Mouse (Mus musculus) kidney, postnatal 4 days (tissue): ENCODE data around the gene Entpd7.

Experiments used
- DNase-seq, 2 experiments: peaks; one replicate each; pipeline ENCODE4 v3.0.0; 2021; ENCODE audit warnings: mixed read lengths in 2 of 2

Entpd7 gene

DNA sequence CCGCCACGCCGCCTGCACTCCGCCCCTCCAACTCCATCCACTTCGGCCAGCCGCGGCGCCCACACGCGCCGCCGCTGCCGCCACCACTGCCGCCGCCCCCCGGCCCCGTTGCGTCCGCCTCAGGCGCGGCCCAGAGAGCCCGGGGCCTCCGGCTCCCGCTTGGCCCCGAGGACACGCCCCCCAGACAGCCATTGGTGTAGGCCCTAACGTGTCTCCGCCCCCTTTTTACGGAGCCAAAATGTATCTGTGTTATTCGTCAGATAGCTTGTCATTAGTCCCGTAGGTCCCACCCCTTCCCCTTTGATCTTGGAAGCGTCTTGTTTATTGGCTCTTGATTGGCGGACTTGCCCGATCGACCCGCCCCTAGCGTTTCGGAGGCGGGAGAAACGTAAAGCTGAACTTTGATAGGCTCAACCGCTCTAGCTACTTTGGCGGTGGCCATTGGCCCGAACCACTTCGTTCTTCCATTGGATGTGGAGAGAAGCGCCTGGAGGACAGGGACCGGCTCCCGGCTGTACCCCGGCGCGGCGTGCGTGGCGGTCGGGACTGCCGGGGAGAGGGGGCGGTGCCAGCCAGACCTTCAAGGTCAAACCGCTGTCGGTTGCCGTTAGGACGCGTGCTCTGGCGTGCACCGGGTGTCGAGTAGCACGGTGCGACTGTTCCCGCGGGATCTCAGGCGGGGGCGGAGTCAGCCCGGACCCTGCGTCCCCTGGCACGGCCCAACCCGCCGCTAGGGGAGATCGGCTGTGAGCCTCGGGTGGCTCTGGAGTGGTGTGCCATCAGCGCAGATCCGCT is 14.5 kb upstream of the Entpd7 start, which contains the start of gene Slc25a28:
Slc25a28 (minus strand) TSS at position 152 of the 795 bp plus-strand sequence.
- peak; percentile 97 to 98 for DNase-seq

DNA sequence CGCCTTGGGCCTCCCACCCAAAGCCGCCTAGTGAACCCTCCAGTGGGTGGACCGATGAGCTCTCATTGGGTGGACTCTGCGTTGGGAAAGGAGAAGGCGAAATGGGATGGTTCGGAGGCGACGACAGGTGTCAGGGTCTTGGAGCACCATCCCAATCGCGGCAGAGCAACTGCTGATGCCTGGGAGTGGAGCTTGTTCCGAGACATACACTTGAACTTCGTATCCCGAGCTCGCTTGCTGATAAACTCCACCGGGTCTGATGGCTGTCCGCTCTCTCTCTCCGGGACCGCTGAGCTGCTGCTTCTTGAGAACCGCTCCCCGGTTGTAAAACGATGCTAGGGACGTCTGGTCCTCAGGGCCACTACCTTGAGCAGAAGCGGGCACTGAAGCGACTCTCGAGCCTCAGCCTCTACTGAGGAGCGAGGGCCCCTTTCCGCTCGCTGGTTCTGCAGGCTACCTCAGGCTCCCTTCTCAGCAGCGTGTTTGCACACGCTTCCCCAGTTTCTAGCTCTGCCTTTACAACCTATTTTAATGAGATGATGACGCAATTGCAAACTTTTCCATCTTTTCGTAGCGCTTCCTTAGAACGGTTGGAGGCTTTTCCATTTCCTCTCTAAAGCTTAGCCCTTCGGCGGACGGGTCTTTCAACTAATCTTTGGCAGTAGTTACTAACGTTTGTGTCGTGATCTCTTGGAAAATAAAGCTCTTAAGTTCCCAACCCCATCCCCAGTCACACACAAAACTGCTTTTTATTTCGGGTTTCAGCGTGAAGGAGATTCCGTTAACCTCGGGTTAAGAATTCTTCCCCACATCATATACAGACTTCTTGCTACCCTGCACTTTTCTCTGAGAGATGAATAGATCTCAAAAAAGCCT is 13.7 kb upstream of the Entpd7 start:
- DNase-seq, result peak in 1 of 2 experiments; percentile 71

DNA sequence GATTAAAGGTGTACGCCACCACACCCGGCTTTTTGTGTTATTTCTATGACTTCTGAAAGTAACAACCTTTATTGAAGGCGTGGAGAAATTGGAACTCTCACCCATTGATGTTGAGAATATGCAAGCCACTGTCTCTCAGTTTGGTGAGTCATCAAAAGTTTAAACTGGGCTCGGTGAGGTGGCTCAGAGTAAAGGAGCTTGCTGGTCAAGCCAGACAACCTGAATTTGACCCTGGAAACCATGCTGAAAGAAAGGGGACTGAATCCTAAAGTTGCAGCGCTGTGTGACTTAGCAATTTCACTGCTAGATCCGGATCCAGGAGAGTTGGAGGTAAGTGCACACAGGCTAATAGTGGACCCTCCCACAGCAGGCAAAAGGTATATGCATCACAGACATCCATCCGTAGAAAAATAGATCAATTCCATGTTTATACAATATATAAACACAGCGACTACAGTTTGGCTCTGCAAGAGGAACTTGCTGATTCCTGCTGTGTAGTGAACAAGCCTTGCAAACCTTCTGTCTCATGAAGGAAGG is 10.9 kb upstream of the Entpd7 start:
- DNase-seq, result no peak

DNA sequence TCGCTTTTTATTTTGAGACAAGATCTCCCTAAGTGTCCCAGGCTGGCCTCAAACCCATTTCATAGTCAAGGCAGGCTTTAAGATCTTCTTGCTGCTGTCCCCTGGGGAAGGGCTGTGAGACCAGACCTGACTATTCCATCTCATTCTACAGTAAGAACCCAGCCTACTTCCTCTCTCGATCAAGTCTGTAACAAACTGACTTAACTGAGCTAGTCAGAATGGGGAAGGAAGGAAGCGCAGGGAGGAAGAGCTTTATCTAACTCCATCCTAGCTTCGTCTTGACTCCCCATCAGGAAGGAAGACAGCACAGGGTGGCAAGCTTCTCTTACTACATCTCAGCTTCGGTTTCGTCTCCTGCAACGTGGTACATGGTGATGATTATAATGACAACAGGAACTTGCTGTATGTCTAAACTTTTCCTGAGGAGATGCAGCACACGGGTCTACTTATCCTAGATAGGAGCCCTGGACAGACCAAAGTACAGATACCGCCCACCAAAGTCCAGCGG is 9.9 kb upstream of the Entpd7 start:
- DNase-seq, result no peak

DNA sequence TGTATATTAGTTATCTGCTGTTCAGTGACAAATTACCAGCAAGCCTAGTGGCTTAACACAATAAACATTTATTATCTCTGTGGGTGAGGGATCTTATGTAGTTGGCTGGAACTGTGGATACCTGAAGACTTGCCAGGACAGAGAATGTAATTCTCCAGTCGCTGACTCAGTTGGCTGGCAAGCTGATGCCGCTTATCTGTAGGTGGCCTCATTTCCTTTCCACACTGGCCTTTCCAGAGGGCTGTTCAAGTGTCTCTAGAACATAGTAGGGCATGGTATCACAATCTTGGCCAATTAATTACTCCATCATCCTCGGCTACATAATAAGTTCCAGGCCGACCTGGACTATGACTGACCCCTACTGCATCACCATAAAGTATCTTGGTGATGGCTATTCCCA is 7.9 kb upstream of the Entpd7 start:
- DNase-seq, result no peak

DNA sequence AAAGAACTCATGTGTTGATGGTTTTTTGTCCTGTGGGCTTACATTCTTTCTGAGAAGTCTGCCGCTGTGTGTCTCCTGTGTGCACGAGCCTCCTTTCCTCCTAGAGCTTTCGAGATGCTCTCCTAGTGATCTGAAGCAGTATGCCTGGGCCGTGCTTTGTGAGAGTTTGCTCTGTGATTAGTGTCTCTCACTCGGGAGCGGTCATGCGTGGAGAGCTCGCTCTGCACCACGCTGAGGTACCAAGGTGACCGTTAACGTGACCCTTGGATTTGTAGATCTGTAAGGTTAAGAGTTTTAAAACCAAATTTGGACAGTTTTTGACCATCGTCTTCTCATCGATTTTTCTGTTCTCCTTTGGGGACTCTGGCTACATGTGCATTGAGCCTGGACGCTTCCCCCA is 3.3 kb downstream of the Entpd7 start:
- DNase-seq, result peak; percentile 26 to 43

DNA sequence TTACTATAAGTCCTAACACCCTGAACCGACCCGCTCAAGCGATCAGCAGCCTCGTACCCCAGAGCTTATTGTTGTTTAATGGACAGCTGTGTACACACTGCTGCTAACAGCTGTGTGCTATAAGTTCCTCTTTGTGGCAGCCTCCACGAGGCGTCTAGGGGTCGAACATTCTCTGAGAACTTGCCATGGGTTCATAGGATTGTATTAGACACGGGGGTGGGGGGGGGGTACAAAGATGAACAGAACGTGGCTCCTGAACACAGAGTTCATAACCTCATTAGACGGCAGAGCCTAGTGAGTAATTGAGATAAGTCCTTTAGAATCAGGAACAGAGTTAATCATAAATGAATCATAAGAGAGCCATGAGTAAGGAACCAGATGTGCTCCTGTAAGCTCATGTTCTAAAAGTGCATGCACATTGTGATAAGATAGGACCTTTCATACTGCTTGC is 6.1 kb downstream of the Entpd7 start:
- DNase-seq, result peak; percentile 16 to 36

DNA sequence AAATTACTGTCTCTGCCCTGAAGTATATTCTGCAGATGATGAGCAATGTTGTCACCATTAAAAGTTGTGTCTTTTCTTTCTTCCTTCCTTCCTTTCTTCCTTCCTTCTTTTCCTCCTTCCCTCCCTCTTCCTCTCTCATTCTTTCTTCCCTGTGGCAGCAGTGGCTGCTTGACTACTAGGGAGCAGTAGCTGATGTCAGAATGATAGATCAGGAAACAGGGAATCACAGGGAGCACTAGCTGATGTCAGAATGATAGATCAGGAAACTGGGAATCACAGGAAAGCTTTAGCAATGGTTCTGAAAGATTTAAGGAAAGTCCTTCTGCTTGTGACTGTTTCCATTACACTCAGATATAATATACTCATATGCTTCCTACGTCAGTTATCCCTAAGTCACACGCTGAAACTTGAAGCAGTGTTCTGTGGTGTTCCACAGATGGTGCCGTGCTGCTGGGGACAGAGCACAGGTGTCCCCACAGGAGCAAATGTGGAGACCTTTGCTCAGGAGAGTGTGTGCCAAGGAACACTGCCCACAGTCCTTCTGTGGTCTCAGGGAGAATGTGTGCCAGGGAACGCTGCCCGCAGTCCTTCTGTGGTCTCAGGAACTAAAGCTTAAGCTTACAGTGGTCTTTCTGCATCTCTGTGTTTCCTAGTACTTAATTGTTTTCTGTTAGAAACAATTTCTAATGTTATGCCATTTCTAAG is 8.3 kb downstream of the Entpd7 start:
- no peak for DNase-seq

DNA sequence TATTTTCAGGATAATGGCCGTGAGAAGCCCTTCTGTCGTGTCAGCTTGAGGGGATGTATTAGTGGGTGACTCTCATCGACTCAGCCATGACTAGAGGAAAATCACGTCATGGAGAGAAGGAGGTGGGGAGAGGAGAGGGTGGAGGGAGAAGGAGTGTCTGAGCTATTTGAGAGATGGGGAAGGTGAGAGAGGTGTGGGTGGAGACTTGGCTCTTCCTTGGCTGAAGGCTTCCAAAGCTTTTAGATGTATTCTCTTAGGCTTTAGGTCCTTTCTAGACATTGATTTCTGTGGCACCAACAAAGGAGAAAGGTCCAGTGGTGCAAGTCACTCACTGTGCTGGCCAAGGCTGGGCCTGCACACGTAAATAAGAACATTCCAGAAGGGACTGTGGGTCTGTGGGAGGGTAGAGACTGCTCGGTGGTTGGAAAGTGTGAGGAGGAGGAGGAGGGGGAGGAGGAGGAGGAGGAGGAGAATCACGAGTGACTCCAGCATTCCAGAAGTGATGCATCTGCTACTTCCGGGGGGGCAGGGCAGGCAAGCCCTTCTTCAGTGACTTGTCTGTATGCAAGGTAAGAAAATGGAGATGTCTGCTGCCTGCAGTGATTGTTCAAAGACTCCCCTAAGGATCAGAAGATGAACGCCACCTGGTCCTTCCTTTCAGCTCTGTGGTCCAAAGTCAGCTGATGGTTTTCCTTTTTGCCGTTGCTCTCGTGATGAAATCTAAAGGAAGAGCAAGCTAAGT is 9.7 kb downstream of the Entpd7 start:
- peak; percentile 39 to 54 for DNase-seq

DNA sequence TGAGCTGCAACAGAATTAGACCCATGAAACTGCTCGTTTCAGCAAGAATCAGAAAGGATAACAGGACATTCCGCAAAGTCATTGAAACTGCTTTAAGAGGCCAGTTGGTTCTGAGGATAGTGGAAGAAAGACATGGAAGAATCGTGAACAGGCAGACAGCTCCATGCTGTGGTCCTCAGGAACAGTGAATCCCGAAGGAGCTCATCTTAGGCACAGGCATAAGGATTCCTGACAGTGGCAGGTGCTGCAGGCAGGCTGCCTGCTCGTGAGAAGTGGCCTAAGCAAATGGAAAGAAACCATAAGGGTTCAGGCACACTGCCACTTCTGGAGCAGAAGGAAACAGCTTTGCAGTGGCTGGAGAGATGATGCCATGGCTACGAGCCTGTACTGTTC is 10.3 kb downstream of the Entpd7 start:
- DNase-seq, result no peak

DNA sequence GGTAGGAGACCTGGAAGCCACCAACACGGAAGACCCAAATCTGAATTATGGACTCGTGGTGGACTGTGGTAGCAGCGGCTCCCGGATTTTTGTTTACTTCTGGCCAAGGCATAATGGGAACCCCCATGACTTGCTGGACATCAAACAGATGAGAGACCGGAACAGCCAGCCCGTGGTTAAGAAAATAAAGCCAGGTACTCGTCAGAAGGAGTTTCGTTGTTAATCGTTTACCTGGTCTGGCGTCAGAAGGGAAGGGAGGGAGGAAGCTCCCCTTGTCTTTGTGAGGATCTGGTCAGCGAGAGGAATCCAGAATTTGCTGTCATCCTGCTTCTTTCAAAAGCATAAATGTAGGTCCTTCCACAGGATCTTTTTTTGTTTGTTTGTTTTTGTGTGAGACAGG is 14.7 kb downstream of the Entpd7 start:
- peak; percentile 16 to 38 for DNase-seq

DNA sequence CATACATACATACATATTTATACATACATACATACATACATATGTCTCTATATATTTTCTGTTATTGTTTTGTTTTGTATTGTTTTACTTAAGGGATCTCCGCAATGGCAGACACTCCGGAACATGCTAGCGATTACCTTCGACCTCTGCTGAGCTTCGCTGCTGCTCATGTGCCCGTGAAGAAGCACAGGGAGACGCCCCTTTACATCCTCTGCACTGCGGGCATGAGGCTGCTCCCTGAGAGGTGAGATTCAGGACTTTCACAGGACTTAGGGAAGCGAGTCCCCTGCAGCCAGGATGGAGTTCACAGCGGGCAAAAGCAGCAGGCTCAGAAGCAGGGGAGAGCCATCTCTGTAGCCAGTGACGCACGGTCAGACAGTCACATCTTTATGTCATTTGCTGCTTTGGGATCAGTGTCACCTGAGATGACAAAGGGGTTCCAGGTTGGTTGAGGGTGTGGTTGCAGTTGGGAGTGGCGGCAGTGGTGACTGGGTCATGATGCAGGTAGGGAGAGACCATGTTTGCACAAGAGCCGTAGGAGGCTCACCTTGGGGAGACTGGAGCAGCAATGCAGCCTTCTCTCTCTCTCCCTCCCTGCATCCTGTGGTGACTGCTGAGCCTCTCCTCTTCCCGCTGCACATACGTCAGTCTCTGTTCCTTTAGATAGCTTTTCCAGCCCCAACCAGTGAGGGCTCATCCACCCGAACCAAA is 15.5 kb downstream of the Entpd7 start:
- no peak for DNase-seq

DNA sequence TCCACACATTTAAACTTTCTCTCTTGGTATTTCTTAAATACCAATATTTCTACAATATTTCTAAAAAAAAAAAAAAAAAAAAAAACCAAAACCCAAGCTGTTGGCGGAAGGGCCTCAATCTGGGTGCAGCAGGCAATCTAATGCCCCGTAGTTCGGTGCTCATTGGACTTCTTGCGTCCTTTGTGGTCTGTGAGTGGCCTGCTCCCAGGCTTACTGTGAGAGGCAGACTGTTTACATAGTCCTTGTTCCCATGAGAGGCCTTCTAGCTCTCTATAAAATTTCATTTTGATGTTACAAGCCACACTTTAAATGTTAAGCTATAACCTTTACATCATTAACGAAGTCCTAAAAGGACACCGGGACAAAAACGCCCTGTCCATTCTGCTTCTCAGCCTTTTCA is 18.7 kb downstream of the Entpd7 start:
- DNase-seq, result no peak

DNA sequence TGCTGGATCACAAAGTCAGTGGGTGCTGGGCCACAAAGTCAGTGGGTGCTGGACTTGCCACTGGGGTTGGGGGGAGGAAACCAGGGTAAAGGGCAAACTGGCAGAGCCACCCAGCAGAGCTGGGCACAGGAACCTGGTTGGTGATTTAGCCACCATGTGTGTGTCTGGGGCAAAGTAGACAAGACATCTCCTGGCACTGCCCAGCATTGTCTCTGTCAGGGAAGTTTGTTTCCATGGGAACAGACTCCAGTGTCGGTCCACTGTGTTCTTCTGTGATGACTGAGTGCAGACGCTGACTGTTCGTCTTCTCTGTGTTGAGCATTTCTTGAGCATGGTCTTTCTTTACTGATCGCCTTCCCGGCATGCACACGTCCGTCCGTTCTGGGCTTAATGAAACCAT is 19.8 kb downstream of the Entpd7 start:
- no peak for DNase-seq

DNA sequence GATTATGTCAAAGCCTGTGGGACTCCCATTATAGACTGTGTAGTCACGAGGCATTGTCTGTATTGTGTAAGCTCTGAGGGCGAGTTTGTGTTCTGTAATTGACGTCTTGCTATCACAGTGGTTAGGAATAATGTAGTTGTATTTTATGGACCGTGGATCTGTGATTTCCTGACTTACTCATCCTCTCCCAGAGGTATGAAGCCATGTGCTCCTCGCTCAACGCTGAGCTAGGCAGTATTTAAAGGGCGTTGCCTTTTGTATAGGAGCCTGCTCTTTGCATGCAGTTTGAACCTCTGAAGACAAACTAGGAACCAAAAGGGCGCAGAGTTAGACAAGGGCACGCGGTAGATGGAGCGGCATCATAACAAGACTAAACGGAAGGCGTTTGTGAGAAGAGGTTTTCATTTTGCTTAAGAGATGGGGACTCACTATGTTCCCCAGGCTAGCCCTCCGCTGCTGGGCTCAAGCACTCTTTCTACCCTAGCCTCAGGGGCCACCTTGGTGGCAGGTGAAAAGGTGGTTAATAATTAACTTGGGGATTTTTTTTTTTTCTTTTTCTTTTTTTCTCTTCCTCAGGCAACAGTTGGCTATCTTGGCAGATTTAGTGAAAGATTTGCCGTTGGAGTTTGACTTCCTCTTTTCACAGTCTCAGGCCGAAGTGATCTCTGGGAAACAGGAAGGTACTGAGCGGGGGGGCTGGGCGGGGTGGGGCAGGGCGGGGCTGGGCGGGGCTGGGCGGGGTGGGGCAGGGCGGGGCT is 21.9 kb downstream of the Entpd7 start:
- DNase-seq, result peak in 1 of 2 experiments; percentile 26

DNA sequence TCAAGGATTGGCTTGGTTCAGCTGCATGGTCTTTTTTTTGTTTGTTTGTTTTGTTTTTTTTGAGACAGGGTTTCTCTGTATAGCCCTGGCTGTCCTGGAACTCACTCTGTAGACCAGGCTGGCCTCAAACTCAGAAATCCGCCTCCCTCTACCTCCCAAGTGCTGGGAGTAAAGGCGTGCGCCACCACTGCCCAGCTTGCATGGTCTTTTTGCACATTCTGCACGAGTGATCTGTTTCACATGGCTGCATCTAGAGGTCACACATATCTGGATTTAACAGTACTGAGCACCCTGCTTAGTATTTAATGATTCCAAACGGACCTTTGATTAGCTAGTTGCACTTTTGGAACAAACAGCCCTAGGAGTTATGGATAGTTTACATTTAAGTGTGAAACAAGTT is 22.5 kb downstream of the Entpd7 start:
- peak in 1 of 2 experiments; percentile 27 for DNase-seq

DNA sequence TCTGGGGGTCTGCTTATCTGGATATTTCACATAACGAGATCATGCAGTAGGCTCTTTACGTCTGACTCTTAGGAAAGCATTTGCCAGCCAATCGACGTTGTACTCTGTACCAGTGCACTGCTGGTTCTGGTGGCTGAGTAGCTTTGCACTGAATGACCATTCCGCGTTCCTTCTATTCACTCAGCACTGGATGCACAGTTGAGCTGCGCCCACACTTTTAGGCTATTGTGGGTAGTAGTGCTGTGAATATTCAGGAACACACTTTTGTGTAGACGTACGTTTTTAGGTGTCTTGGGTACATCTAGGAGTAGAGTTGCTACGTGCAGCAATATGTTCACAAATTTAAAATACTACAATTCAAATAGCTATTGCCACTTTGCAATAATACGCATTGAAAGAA is 30.6 kb downstream of the Entpd7 start:
- DNase-seq, result no peak

DNA sequence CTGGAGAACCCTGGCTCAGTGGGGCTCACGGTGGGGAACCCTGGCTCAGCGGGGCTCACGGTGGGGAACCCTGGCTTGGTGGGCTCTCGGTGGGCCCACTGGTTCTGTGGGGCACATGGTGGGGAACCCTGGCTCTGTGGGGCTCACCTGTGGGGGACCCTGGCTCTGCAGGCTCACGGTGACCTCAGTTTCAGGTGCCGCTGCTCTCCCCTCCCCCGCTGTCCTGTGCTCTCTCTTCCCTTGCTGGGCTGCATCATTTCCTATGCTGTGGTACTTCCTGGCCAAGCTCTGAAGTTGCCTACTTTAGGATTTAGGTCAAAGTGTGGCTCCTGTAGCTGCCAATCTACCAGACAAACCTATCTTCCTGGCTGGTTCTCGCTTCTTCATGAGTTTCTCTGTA is 33.4 kb downstream of the Entpd7 start:
- no peak for DNase-seq

DNA sequence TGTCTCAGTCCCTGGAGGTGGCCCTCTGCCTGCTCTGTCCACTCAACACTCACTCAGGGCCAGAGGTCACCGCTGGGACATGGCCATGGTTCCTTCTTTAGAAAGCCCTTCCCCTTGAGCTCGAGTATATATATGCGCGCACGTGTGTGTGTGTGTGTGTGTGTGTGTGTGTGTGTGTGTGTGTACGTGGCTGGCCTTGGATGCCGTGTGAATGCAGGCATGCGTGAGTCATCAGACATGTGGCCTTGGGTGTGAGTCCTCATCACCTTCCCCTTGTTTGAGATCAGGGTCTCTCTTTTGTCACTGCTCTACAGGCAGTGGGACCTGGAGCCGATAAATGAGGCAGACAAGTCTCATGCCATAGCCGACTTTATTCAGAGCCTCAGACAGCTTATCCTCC is 34.0 kb downstream of the Entpd7 start:
- DNase-seq, result no peak

DNA sequence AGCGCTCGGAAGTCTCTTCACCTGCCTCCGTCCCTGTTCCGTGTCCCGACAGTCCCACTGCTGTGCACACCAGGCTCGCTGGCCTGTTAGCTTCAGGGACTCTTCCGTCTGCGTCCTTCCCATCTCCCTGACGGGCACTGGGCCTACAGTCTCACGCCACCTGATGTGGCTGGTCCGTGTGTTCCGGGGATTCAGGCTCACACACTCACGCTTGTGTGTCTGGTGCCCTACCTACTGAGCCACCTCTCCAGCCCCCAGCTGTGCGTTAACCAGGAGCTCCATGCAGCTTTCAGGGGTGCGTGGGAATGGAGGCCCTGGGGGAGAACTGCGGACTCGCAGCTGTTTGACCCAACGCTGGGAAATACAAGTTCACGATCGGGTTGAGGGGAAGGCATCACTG is 34.7 kb downstream of the Entpd7 start:
- no peak for DNase-seq

DNA sequence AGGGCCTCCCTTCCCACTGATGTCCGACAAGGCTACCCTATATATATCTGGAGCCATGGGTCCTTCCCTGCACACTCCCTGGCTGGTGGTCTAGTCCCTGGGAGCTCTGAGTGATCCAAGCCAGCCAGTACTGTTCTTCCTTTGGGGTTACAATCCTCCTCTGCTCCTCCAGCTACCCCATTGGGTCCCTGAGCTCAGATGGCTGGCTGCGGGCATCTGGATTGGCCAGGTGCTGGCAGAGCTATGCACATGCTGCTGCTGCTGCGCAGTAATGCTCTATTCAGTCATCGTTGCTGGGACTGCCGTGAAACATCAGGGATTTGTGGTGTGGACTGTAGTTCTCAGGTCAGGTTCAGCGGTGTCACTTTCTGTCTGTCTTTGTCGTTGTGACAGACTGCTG is 35.3 kb downstream of the Entpd7 start:
- no peak for DNase-seq
